Mouse (Mus musculus) cortical plate, adult 2 months (tissue): ENCODE data around the gene Cdh12.

Experiments
- CTCF ChIP-seq: fragments of 200-500 bp; IDR thresholded peaks from 2 replicates; pipeline ENCODE4 v1.5.1; 2011; ENCODE audit warnings: mild to moderate bottlenecking, control low read depth, low read length; ENCODE audit not compliant: insufficient read depth; ENCODE audit errors: extremely low read depth
- POLR2A ChIP-seq: fragments of 200-500 bp; IDR thresholded peaks from 2 replicates; pipeline ENCODE4 v1.6.1; 2011; ENCODE audit warnings: mild to moderate bottlenecking, low read length, control low read depth; ENCODE audit not compliant: insufficient read depth; ENCODE audit errors: extremely low read depth

GRCm38 (mm10) chr15:20711859-20712258, 262.8 kb downstream of the Cdh12 start:
- TF ChIP-seq POLR2A = no peak
- no peak for TF ChIP-seq CTCF
